Mouse (Mus musculus) liver, postnatal 0 days (tissue): ENCODE data around the gene Creg2. TPM values are rescaled to one million over a fixed set of nuclear protein-coding genes. Genes with fewer than 3 reads are reported as not detected.
"Not testable (repeated sequence)": the region's sequence is repeated elsewhere in the genome, so short reads cannot be mapped to it uniquely, and the experiment has no call there.

Experiments used
- ATAC-seq: fragments of 200-750 bp; cut with Nextera tagmentation; 2 replicates; pipeline ENCODE4 v1.8.0; 2017; ENCODE audit warnings: mild to moderate bottlenecking, moderate library complexity
- DNase-seq: peaks from one replicate; pipeline ENCODE4 v3.0.0-alpha.2; 2016
- H3K27ac ChIP-seq: fragments of 300-500 bp; sonication (generic); 2 replicates; pipeline ENCODE4 v1.5.1; 2014; ENCODE audit warnings: antibody characterized with exemption, moderate library complexity, mild to moderate bottlenecking, low read depth
- H3K27me3 ChIP-seq: fragments of 300-500 bp; sonication (generic); 2 replicates; pipeline ENCODE4 v1.6.1; 2014; ENCODE audit warnings: low read length, control low read depth, mixed read lengths; ENCODE audit not compliant: insufficient read depth
- H3K36me3 ChIP-seq: fragments of 300-500 bp; sonication (generic); replicated peaks from 2 replicates; pipeline ENCODE4 v1.6.1; 2014; ENCODE audit warnings: mild to moderate bottlenecking, control low read depth, low read length, moderate library complexity, mixed read lengths; ENCODE audit not compliant: insufficient read depth
- H3K4me1 ChIP-seq: fragments of 300-500 bp; sonication (generic); 2 replicates; pipeline ENCODE4 v1.6.1; 2014; ENCODE audit warnings: antibody characterized with exemption, mild to moderate bottlenecking, control low read depth; ENCODE audit not compliant: insufficient read depth
- H3K4me2 ChIP-seq: fragments of 300-500 bp; sonication (generic); 2 replicates; pipeline ENCODE4 v1.6.1; 2014; ENCODE audit warnings: low read depth, mild to moderate bottlenecking, low read length, moderate library complexity, mixed read lengths
- H3K4me3 ChIP-seq: fragments of 300-500 bp; sonication (generic); 2 replicates; pipeline ENCODE4 v1.5.1; 2014; ENCODE audit warnings: low read depth, low read length
- H3K9ac ChIP-seq: fragments of 300-500 bp; sonication (generic); replicated peaks from 2 replicates; pipeline ENCODE4 v1.6.1; 2014; ENCODE audit warnings: mild to moderate bottlenecking, moderate library complexity
- H3K9me3 ChIP-seq: fragments of 300-500 bp; sonication (generic); 2 replicates; pipeline ENCODE4 v1.6.1; 2016; ENCODE audit warnings: mild to moderate bottlenecking, control low read depth, low read length, mixed read lengths
- CTCF ChIP-seq: sonication (generic); IDR thresholded peaks from 2 replicates; pipeline ENCODE4 v1.5.1; 2016; ENCODE audit warnings: antibody characterized with exemption, low read depth
- EP300 ChIP-seq: IDR thresholded peaks from 2 replicates; pipeline ENCODE4 v1.6.1; 2016; ENCODE audit warnings: antibody characterized with exemption, low read depth, mild to moderate bottlenecking
- WGBS: fragments of 180-500 bp; shearing (Covaris S2); extraction: QIAGEN DNeasy Blood & Tissue Kit; methylation state at CpG from one replicate; pipeline ENCODE4 v1.1.7; 2014; ENCODE audit not compliant: insufficient replicate concordance; 5-methylcytosine and 5-hydroxymethylcytosine counted together
- polyA plus RNA-seq: library from polyadenylated mRNA; unstranded; fragments of >200 nt; fragmentation: Nextera tagmentation; extraction: Ambion mirVana; gene quantifications from 2 replicates; pipeline ENCODE4 v1.2.1, GENCODE M21; 2015

The Creg2 gene
- polyA plus RNA-seq, 1 experiment from 2014 or later = not detected

- WGBS = 11% methylated on average over 11 of the region's 11 CpGs
- peak overlapping the region; percentile 44; the same call in 1 of the 2 replicates for H3K27ac ChIP-seq
- DNase-seq = peak; percentile 65
- ATAC-seq = peak; percentile 29; the same call in 1 of the 2 replicates
- H3K36me3 ChIP-seq = no peaks in the 10 kb centered on the region
- peaks cover 2% of the 10 kb centered on the region; the same call in 1 of the 2 replicates for H3K4me1 ChIP-seq
- H3K9ac ChIP-seq = no peak overlapping the region; the same call in 1 of the 2 replicates
- peak overlapping the region; percentile 36; the same call in 1 of the 2 replicates for H3K4me2 ChIP-seq
- H3K4me3 ChIP-seq = peak overlapping the region; percentile 9; the same call in 1 of the 2 replicates
- TF ChIP-seq CTCF = peak; percentile 71
- TF ChIP-seq EP300 = no peak
- no peaks in the 10 kb centered on the region for H3K9me3 ChIP-seq
- H3K27me3 ChIP-seq = no peaks in the 10 kb centered on the region
These were observed 36.6 kb downstream of the Creg2 start for GRCm38 (mm10) chr1:39614462-39615279.

- H3K9ac ChIP-seq = 0 out of 2 replicates have a peak overlapping the region, but pooled peaks have one; percentile 34
- no peaks in the 10 kb centered on the region for H3K36me3 ChIP-seq
- H3K27me3 ChIP-seq = no peaks in the 10 kb centered on the region
- no peak for ATAC-seq
- no peaks in the 10 kb centered on the region for H3K9me3 ChIP-seq
- H3K4me2 ChIP-seq = no peak overlapping the region
- no peak overlapping the region for H3K4me3 ChIP-seq
- H3K27ac ChIP-seq = no peak overlapping the region
- peaks cover 5% of the 10 kb centered on the region; the same call in 1 of the 2 replicates for H3K4me1 ChIP-seq
- TF ChIP-seq EP300 = no peak
- TF ChIP-seq CTCF = no peak
- WGBS = 84% methylated on average over 3 of the region's 3 CpGs
- no peak for DNase-seq
These were observed 38.2 kb downstream of the Creg2 start for GRCm38 (mm10) chr1:39613061-39613460.

GRCm38 (mm10) chr1:39612491-39612890 is 38.8 kb downstream of the Creg2 start:
- Histone ChIP-seq H3K27ac (no peak overlapping the region), H3K4me3 (no peak overlapping the region), H3K36me3 (no peaks in the 10 kb centered on the region), H3K27me3 (no peaks in the 10 kb centered on the region), H3K9ac (no peak overlapping the region), H3K9me3 (no peaks in the 10 kb centered on the region), H3K4me2 (no peak overlapping the region), H3K4me1 (peaks cover 5% of the 10 kb centered on the region; the same call in 1 of the 2 replicates)
- ATAC-seq (no peak), DNase-seq (no peak)
- no peak for TF ChIP-seq CTCF
- no peak for TF ChIP-seq EP300
- 62% methylated on average over 5 of the region's 5 CpGs for WGBS

- Histone ChIP-seq H3K4me3 (no peak overlapping the region), H3K27me3 (no peaks in the 10 kb centered on the region), H3K36me3 (no peaks in the 10 kb centered on the region), H3K4me1 (0 out of 2 replicates have a peak, but pooled peaks cover 2% of the 10 kb centered on the region), H3K27ac (no peak overlapping the region), H3K4me2 (no peak overlapping the region), H3K9ac (no peak overlapping the region), H3K9me3 (no peaks in the 10 kb centered on the region)
- WGBS = 32% methylated on average over 8 of the region's 8 CpGs
- TF ChIP-seq EP300 = no peak
- no peak for TF ChIP-seq CTCF
- DNase-seq (no peak), ATAC-seq (no peak)
These were observed 42.7 kb downstream of the Creg2 start for GRCm38 (mm10) chr1:39608534-39608933.

- no peak for TF ChIP-seq CTCF
- no peak for TF ChIP-seq EP300
- WGBS = 86% methylated on average over 3 of the region's 3 CpGs
These were observed 48.8 kb downstream of the Creg2 start for GRCm38 (mm10) chr1:39602477-39602876.

GRCm38 (mm10) chr1:39598726-39599125 is 52.5 kb downstream of the Creg2 start:
- WGBS = 71% methylated on average over 11 of the region's 11 CpGs
- no peak for DNase-seq

More at GRCm38 (mm10) chr1:39602477-39602876, 48.8 kb downstream of the Creg2 start:
- DNase-seq = peak; percentile 21
- Histone ChIP-seq H3K9ac (no peak overlapping the region), H3K4me2 (no peak overlapping the region), H3K27me3 (no peaks in the 10 kb centered on the region), H3K27ac (peak overlapping the region; percentile 51; the same call in 1 of the 2 replicates), H3K36me3 (no peaks in the 10 kb centered on the region), H3K4me1 (peaks cover 4% of the 10 kb centered on the region), H3K4me3 (no peak overlapping the region), H3K9me3 (no peaks in the 10 kb centered on the region)
- peak; percentile 33 for ATAC-seq

GRCm38 (mm10) chr1:39597135-39597534 is 54.1 kb downstream of the Creg2 start:
- not testable (repeated sequence) for H3K4me2 ChIP-seq, H3K27me3 ChIP-seq, H3K36me3 ChIP-seq, ATAC-seq, H3K4me1 ChIP-seq, H3K9me3 ChIP-seq, H3K9ac ChIP-seq, H3K4me3 ChIP-seq, H3K27ac ChIP-seq, DNase-seq
- WGBS = 85% methylated on average over 9 of the region's 9 CpGs

More at GRCm38 (mm10) chr1:39598726-39599125, 52.5 kb downstream of the Creg2 start:
- Histone ChIP-seq H3K27ac (no peak overlapping the region), H3K9ac (no peak overlapping the region), H3K4me3 (no peak overlapping the region), H3K36me3 (no peaks in the 10 kb centered on the region), H3K27me3 (no peaks in the 10 kb centered on the region), H3K9me3 (no peaks in the 10 kb centered on the region), H3K4me1 (peaks cover 4% of the 10 kb centered on the region), H3K4me2 (no peak overlapping the region)
- no peak for ATAC-seq
- TF ChIP-seq EP300 (no peak), CTCF (no peak)
